Comparison of ENCODE assay signal across 9 mouse cellular contexts in genomic region chr16:78144146-78144545, GRCm38 (mm10).
"Had no signal": no experiment of that assay in that cellular context is flagged by ENCODE, and none has a peak within 500 bp of the region (broad histone marks: within the 10 kb centered on the region; RNA-seq: fewer than 3 reads in every experiment).

No protein-coding gene starts in this region.

- DNase-seq: kidney, adult 18-20 months; kidney, postnatal 14 days; liver; liver, embryonic 13.5 days; liver, postnatal 0 days; lung, postnatal 36 days; thymus, postnatal 4 days had no signal

- ATAC-seq: intestine, embryonic 15.5 days; liver, postnatal 0 days; midbrain, embryonic 13.5 days had no signal
